Mouse (Mus musculus): ENCODE data around the gene Ttc28. TPM values are rescaled to one million over a fixed set of nuclear protein-coding genes. Genes with fewer than 3 reads are reported as not detected.
A peak's percentile ranks its signal among the peaks of the same experiment; 100 is the strongest.

The Ttc28 gene
- total RNA-seq, 2 experiments from 2014 or later: 0.50 to 2.0 TPM

GRCm38 (mm10) chr5:111041952-111042351 lies 162.3 kb downstream of the Ttc28 start:
- no peak for ATAC-seq (replicated peaks; ENCODE audit: poor library complexity)

DNA sequence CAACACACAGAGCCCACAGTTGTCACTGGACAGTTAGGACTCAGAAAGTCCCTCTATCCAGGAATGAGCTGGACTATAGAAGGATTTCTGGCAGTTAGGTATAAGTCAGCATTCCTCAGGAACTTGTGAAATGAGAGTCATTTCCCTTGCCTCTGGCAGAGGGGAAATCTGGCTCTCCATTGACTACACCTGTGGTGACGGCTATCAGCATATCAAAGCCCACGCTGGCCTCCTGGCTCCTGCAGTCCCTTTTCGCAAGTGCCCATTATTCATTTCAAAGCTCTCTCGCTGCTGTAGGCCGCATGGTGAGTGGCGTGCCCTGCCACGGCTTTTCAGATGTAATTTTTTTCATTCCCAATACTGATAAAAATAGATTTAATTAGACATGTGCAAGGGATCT lies 164.6 kb downstream of the Ttc28 start:
- no peak for ATAC-seq (replicated peaks; ENCODE audit: poor library complexity)

- ATAC-seq (replicated peaks; ENCODE audit: poor library complexity): no peak
Measured at GRCm38 (mm10) chr5:111046359-111046758, 166.8 kb downstream of the Ttc28 start.

- no peak for ATAC-seq (replicated peaks; ENCODE audit: poor library complexity)
Measured at GRCm38 (mm10) chr5:111046841-111047476, 167.4 kb downstream of the Ttc28 start.

- no peak for ATAC-seq (replicated peaks; ENCODE audit: poor library complexity)
Measured at GRCm38 (mm10) chr5:111048036-111048435, 168.4 kb downstream of the Ttc28 start.

- ATAC-seq (replicated peaks; ENCODE audit: poor library complexity): peak; percentile 44
Measured at GRCm38 (mm10) chr5:111049584-111049983, 170.0 kb downstream of the Ttc28 start.

- no peak for ATAC-seq (replicated peaks; ENCODE audit: poor library complexity)
Measured at GRCm38 (mm10) chr5:111050135-111050534, 170.5 kb downstream of the Ttc28 start.

- ATAC-seq (replicated peaks; ENCODE audit: poor library complexity): no peak
Measured at GRCm38 (mm10) chr5:111054380-111054779, 174.8 kb downstream of the Ttc28 start.

- no peak for ATAC-seq (replicated peaks; ENCODE audit: poor library complexity)
Measured at GRCm38 (mm10) chr5:111054848-111055428, 175.3 kb downstream of the Ttc28 start.

DNA sequence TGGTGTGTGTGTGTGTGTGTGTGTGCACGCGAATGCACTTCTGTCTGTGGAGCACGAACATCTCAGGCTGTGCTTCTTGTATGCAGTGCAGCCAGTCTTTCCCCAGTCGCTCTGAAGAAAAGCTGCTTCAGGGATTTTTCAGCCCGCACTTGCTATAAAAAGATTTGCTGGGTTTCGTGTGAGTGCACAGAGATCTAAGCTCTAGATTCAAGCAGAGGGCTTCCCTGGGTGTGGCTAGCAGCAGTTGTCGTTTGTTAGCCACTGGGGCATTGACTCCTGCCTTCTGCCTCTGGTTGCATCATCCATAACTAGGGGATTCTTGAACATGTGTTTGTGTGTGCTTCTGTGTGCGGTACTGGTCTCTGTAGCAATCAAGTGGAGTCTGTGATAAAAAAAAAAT lies 175.9 kb downstream of the Ttc28 start:
- ATAC-seq (replicated peaks; ENCODE audit: poor library complexity): no peak

DNA sequence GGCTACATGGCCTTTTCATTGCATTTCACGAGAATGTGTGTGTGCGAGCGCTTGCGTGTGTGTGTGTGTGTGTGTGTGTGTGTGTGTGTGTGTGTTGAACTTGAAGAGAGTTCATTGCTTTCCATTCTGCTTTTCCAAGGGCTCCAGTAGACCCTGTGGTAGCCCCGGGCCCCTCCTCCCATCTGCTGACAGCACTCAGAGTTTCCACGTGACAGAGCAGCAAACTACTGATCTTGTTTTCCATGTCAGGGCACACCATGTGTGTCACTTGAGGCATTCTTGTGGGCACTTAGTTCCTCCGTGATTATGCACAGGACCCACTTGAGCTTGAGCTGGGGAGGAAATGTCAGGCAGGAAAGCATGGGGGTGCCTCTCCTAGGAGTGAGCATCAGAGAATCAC lies 177.5 kb downstream of the Ttc28 start:
- ATAC-seq (replicated peaks; ENCODE audit: poor library complexity): no peak

GRCm38 (mm10) chr5:111058401-111059139 lies 179.0 kb downstream of the Ttc28 start:
- peak; percentile 60 for ATAC-seq (replicated peaks; ENCODE audit: poor library complexity)

GRCm38 (mm10) chr5:111059140-111059921 lies 179.7 kb downstream of the Ttc28 start:
- peak; percentile 73 for ATAC-seq (replicated peaks; ENCODE audit: poor library complexity)

DNA sequence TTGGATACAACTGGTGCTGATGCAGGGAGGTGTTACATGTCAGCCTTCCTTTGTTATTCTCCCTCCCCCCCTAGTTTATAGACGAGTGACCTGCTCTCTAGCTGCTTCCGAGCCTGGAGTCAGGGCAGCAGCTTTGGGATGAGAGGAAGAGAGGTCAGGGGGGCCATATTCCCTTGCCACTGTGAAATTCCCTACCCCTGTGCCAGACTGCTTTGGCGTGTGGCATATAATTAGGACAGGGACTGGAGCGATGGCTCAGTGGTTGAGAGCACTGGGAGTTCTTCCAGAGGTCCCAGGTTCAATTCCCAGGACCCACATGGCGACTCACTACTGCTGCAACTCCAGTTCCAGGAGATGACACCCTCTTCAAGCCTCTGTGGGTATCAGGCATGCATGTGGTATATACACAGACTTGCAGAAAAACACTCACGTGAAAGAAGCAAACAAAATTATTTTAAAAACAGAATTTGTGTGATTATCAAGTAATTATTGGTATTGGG lies 180.7 kb downstream of the Ttc28 start:
- no peak for ATAC-seq (replicated peaks; ENCODE audit: poor library complexity)

DNA sequence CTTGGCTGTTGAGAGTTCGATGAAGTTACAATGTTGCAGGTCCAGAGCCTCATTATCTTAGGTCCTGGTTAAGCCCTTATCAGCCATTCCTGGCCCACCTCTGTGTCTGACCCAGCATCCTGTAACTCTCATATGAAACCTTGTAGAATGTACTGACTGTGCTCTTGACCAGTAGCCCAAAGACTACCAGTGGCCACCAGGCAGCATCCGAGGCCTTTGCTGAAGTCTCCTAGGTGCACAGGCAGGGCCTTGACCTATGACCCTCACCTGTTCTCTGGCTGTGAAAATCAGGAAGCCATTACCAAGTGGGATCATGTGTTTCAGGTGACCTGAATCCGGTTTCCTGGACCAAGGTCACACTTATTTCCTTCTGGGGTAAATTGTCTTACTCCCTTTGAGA lies 183.6 kb downstream of the Ttc28 start:
- no peak for ATAC-seq (replicated peaks; ENCODE audit: poor library complexity)

- no peak for ATAC-seq (replicated peaks; ENCODE audit: poor library complexity)
Measured at GRCm38 (mm10) chr5:111063991-111064390, 184.4 kb downstream of the Ttc28 start.

GRCm38 (mm10) chr5:111065770-111066169 lies 186.2 kb downstream of the Ttc28 start:
- ATAC-seq (replicated peaks; ENCODE audit: poor library complexity): no peak

DNA sequence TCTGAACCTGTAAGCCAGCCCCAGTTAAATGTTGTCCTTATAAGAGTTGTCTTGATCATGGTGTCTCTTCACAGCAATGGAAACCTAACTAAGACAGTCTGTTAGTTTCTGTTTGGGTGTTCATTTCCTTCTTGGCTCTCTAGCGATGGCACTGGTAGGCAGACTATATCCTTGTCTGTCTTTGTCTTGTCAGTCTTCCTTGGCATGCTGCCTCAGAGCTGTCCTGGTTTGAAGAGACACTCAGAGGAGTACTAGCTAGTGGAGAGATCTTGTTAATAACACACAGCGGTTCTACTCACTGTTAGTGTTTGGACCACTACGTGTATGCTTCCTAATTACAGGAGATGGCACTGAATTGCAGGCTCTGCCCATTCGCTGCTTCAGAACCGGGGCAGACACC lies 189.9 kb downstream of the Ttc28 start:
- ATAC-seq (replicated peaks; ENCODE audit: poor library complexity): no peak

DNA sequence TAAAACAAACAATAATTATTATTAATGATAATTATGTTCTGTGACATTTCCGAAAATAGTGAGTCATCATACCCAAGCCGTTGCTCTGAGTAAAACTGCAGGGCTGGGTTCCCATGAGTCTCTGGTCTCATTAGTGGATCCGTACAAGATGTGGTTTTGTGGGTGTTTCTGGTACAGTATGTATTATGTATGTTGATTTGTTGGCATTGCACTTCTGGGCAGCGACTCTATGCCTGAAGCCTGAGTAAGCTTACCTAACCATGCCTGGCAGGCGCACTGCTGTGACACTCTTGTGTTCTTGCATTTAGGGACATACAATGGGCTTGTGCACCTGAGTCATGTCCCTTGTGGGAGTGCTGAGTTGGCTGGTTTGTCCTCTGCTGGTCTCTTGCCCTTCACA lies 190.3 kb downstream of the Ttc28 start:
- no peak for ATAC-seq (replicated peaks; ENCODE audit: poor library complexity)

DNA sequence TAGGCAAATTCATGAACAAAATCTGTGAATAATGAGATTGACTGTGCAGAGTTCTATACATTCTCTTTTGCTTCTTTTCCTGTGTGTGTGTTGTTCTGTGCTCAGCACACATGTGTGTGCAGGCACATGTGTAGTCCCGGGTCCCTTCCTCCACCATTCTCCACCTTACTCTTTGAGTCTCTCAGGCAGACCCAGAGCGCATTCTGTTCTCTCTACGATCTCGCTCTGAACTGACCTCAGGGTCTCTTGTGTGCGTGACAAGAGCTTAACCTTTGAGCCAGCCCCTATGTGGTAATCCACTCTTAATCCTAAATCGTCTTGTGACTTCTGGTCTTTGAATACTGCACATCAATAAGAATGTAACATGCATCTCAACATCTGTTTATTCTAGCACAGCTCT lies 190.8 kb downstream of the Ttc28 start:
- no peak for ATAC-seq (replicated peaks; ENCODE audit: poor library complexity)

- ATAC-seq (replicated peaks; ENCODE audit: poor library complexity): no peak
Measured at GRCm38 (mm10) chr5:111073316-111073736, 193.7 kb downstream of the Ttc28 start.
